Mouse (Mus musculus) kidney, adult 11 months (tissue): ENCODE results near the gene Traip.

ENCODE experiments used
- DNase-seq: peaks from one replicate; pipeline ENCODE4 v3.0.0; 2022

The Traip gene

DNA sequence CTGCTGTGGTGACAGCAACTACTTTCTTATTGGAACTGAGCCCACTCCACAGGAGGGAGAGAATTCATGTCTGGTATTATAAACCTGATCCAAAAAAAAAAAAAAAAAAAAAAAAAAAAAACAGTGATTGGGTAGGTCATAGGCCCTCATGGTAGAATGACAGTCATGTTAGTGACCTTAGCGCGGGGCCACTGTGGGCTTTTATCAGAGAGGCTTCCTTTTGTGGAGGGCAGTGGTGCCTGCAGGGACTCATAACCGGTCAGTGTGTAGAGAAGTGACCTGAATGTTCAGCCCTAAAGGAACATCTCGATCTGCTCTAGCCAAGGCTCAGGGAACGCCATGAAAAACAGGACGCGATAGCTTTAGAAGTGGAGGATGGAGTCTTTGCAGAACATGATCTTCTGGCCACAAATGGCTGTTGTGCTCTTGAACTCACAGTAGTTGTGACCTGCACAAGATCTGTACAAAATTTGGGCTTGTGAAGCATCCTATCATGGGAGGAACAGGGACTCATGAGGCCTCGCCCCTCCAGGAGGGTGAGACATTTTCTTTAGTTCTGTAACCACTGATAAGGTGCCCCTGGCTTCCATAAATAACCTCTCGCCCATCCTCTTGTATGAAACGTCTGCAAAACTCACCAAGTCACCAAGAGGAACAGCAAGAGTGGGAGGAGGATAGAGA, 24.7 kb downstream of the Traip start:
- no peak for DNase-seq

DNA sequence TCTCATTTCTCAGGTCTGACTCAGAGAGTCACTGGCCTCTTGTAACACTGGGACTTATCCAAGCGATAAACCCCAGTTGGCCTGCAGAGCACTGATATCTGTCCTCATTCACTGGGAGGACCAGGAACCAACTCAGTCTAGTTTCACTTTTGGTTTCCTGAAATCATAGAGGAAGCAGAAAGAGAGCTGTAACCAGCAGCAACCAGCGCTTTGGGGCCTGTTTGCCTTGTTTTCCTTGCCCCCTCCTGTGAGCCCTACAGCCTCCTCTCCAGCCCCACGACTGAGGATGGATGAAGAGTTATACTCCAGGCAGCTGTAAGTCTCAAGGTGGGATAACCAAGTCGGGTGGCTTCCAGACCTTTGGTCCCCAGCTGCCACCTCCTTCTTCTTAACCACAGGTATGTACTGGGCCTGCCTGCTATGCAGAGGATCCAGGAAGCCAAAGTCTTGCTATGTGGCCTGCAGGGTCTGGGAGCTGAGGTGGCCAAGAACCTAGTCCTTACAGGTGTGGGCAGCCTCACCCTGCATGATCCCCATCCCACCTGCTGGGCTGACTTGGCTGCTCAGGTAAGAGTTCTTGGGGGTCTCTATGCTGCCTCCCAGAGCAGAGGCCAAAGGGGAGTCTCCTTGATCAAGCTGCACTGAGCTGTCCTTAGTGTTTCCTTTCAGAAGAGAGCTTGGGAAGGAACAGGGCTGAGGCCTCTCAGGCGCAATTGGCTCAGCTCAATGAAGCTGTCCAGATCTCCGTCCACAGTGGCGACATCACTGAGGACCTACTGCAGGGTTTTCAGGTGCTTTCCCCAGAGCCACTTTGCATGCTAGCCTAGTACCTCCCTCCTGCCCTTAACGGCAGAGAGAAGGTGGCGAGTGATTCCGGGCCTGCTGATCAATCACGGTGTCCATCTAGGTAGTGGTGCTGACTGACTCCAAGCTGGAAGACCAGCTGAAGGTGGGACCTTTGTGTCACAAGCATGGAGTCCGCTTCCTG, 25.8 kb downstream of the Traip start, which contains the start of gene Uba7:
Uba7 (plus strand) TSS at position 107 of the 988 bp plus-strand sequence.
- peak; percentile 34 for DNase-seq

DNA sequence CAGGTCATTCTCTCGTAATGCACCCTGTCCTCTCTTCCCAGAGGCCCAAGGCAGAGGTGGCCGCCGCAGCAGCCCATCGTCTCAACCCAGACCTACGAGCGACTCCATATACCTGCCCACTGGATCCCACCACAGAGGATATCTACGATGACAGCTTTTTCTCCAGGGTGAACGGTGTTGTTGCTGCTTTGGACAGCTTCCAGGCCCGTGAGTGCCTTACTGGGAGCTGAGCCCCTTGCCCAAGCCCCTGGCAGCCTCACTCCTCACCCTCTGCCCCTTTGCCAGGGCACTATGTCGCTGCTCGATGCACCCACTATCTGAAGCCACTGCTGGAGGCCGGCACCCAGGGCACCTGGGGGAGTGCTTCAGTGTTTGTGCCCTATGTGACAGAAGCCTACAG, 28.9 kb downstream of the Traip start:
- no peak for DNase-seq

DNA sequence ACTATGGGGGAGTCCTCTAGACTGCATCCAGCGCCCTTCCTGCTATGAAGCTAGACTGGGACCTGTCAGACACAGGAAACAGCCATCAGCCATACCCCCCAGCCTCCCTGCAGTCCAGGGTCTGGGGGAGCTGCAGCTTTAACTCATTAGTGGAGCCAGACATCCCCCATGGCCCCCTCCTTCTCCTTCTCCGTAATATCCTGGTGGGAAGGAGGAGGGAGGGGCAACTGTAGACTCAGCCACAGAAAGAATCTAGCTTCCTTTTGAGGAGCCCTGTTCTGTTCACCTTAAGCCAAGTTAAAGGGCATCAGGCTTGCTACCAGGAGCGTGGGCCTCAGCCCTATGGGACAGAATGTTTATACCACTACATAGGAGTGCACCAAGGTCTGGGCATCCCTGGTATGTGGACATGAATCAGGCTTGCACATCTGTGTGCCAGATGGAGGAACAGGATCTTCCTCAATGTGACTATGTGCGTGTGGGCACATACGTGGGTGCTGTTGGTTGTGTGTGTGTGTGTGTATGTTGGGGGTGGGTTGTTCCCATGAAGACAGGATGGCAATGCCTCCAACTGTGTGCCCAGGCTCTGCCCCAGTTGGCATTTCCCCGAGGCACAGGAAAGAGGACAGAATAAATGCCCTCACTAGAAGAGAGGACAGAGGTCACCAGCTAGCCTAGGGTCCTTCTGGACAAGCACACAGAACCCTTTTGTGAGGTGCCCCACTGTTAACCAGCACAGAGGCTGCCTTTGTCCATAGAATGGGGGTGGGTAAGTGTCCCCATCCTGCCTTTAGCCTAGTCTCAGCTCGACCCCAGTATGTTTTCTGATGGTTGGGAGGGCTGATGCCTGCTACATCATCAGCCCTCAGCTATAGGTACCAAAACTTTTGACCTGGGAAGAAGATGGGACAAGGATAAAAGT, 32.0 kb downstream of the Traip start:
- no peak for DNase-seq

DNA sequence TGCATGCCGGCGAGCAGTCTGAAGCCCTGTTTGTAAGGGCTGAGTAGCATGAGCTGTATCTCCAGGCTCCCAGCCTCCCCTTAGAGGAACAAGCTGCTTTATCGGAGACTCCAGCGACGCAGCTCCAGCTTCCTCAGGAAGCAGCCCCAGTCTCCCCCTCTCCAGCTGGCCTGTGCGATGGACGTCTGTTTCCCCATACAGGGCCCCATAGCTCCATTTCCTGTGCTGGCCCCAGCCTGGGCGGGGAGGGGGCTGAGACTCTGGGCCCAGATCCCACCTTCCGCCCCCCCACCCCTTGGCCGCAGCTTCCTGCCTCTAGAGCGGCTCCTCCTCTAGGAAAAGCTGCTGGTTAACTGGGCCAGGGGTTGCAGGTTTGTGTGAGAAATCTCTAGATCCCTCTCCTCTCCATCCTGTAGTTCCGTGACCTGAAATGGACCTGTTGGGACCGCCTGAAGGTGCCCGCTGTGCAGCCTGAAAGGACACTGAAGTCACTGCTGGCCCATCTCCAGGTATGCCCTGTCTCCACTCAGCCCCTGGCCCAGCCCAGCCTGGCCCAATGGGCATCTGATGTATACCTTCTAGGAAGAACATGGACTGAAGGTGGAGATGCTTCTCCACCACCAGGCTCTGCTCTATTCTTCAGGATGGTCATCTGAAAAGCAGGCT, 32.9 kb downstream of the Traip start, which contains the start of gene Gm20661:
Gm20661 (plus strand) TSS at position 378 of the 666 bp plus-strand sequence.
- peak; percentile 76 for DNase-seq

DNA sequence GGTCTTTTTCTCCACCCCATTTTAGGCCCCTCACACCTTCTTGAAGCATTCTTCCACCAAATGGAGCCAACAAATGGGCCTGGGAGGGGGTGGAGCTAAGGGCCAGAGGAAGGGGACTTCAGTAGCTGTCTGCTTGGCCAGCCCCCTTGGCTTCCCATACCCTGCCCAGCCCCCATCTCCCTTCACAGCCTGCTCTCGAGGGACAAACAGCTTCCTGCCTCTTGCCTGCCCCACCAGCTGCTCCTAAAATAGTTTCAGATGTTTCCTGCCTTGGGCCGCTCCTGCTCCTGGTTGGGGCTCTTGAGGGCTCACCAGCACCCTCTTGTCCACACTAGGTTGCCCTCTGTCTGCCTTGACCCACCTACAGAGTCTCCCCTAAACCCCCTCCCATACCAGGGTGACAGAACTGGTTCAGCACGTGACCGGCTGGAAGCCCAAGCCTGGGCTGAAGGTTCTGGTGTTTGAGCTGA, 33.5 kb downstream of the Traip start:
- peak; percentile 89 for DNase-seq

DNA sequence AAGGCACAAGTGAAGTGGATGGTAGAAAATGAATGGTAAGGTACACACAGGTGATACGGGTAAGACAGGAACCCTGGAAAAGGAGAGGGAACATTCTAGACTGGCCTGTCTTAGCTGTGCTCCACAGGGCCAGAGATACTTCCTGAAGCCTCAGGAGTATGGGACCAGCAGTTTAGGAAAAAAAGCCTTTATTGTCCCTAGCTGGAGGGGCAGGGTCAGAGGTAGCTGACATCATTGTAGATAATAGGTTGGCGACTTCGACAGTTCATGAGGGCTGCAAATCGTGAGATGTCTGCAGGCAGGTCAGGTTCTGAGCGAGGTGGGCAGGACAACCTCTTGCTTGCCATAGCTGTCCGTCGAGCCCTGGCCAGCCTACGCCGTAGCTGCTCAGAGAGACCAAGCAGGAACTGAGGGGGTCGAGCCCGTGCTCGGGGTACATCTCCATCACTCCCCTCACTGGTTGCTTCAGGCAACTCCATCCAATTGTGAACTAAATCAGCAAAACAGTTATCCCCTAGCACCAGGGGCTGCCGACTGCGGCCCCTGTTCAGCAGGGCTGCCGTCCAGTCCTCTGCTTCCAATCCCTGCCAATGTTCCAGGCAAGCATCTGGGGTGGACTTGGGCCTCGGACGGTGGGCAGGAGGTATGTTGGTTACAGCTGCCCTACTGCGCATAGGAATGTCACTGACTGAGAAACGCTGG, 34.3 kb downstream of the Traip start:
- no peak for DNase-seq

DNA sequence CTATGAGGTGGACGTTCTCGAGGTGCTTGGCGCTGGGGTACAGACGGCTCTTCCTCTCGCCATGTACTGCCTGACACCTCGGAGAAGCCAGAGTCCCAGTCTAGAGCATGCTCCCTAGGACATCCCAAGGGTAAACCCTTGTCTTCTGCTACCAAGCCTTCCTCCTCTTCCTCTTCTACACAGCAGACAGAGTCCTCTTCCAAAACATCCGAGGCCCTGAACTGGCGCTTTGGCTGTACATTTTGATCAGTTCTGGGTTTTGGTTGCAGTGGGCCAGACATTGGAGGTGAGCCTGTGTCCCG, 34.8 kb downstream of the Traip start:
- no peak for DNase-seq

DNA sequence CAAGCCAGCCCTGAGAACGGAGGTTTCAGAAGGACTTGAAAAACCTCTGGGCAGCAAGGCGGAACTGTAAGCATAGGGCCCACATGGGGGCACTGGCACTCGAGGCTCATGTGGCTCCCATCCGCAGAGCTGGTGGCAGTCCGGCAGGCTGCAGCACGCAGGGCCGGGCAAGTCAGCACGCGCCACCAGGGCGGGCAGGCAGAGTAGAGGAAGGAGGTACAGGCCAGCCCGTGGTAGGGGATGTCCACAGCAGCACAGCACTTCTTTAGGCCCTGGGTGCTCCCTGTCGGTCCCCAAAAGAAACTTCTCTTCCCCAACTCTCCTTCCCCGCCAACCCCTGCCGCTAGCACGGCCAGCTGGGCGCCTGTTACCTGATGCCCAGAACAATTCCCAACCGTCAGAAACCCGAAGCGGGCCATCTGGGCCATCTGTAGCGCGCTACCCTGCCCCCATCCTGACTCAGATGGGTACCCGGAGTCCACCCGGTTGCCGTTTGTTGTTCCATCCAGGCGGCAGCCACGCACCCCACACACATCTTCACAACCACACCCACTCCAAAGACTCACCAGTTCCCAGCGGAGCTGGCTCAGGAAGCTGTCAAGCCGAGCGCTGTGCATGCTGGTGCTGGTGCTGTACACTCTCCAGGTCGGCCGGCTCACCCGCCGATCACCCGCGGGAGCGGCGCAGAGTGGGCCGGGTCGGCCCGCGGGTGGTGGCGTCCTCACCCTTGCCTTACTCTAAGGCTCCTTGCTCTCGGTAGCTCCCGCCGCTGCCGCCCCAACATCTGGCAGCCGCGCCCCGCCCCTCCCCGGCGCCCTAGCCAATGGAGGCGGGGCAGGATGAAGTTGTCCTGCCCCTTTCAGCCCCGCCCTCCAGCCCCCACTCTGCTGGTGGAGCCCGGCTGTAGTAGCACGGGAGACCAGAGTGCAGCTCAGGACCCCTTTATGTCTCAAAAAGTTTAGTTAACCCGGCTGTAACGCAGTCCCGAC, 35.5 kb downstream of the Traip start, which contains the start of gene Inka1:
Inka1 (minus strand) TSS at position 749 of the 989 bp plus-strand sequence.
- peak; percentile 81 for DNase-seq

DNA sequence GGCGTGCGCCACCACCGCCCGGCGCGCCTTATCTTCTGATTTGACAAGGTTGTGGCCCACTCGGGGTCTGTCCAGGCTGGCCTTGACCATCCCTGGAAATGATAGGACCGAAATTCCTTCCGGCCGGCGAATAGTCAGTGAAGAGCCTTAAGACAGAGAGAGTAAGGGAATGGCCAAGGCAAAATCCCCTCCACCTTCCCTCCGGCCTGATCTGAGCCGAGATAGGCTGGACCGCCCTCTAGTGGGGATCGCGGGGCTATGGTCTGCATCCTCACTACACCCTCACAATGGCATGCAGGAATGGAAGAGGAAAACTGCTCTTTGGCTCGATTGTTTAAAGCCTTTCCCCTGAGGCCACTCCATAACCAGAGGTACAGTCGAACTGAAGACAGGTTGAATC, 36.4 kb downstream of the Traip start:
- peak; percentile 73 for DNase-seq

DNA sequence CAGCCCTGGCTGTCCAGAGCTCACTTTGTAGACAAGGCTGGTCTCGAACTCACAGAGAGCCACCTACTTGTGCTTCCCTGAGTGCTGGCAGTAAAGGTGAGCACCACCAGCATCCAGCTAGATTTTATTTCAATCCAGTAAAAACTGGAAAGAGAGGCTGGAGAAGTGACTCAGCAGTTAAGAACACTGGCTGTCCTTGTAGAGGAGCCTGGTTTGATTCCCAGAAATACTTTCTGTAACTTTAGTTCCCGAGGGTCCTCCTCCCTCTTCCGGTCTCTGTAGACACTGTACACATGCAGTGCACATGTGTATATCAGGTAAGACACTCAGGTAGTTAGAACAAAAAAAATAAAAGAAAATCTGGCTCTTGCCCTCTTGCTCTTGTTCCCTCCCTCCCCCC, 38.0 kb downstream of the Traip start:
- no peak for DNase-seq

DNA sequence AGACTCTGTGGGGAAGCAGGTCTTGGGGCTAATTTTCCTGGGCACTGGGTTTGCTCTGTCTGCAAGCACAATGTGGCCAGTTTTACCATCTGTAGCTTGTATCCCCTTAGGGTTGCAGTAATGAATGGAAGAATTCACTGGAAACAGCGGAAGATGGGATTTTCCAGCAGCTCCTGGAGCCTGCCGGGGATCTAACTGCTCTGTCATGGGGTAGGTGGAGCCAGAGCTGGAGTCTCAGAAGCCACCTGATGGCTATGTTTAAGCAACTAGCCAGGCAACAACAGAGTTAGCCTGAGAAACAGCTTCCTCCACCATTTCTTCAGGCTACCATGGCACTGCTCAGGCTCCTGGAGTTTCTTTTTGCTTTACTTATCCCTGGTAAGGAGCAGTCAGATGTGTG, 42.3 kb downstream of the Traip start, which contains the start of gene Cdhr4:
Cdhr4 (plus strand) TSS at position 301 of the 400 bp plus-strand sequence.
- DNase-seq = no peak

DNA sequence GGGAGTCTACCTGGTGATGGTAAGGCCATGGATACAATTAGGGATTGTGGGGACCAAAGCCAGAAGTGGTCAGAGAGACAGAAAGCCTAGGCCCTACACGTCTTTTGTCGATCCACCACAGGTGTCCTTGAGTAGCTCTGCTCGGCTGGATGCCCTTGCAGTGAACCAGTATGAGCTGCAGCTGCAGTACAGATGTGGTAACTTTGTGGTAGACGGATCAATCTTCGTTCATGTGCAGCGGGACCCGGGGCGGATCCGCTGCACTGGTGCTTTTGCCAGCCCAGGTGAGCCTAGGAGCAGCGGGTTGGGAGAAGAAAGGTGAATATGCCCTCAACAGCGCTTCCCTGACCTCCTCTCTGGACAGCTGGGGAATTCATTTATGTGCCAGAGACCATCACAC, 43.1 kb downstream of the Traip start:
- no peak for DNase-seq

DNA sequence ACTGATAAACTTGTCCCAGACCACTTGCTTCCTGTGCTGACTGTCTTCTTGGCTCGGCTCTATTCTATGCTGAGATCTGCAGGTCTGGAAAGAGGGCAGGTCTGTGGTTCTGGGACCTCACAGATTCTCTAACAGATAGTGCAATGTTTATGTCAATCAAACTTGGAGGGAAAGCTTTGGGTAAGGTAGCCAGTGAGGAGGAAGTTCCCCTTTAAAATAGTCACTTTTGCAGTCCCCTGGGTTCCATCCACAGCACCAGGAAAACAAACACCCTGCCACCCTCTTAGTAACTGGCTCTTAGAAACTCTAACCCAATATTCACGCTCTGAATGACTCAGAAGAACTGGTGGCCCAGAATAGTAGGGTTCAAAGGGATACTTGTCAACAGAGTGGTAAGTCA, 44.5 kb downstream of the Traip start:
- DNase-seq = no peak

DNA sequence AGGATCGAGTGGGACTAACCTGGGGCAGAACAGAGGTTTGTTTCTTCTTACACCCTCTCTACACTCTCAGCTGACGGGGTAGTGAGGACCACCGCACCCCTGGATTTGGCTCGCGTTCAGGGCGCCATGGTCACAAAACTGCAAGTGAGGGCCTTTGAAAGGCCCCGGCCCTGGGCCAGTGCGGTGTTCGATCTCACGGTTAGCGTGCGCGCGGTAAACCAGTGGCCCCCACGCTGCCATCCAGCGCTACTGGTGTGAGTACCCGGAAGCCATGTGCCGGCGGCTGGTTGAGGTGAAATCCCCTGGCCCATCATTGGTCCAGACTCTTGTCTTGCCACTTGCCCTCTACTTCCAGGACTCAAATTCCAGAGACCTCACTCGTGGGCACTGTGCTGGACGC, 45.6 kb downstream of the Traip start:
- DNase-seq = no peak

DNA sequence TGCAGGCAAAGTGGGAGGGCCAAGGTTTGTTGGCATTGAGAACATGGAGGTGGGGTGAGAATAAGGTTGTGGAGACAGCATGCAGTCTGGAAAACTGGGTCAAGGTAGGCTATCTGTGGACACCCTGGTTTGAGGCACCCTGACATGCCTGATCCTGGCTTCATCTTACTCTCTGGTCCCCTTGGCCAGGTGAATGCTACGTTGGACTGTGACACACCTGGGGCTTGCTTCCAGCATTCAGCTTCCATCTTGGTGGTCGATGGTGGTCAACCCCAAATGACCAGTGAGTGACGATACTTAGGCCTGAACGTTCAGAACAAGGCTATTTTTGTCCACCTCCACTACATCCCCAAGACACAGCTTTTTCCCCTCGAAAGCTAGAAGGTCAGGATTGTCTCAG, 46.1 kb downstream of the Traip start, which contains the start of gene Gm20662:
Gm20662 (plus strand) TSS at position 301 of the 400 bp plus-strand sequence.
- DNase-seq = no peak

DNA sequence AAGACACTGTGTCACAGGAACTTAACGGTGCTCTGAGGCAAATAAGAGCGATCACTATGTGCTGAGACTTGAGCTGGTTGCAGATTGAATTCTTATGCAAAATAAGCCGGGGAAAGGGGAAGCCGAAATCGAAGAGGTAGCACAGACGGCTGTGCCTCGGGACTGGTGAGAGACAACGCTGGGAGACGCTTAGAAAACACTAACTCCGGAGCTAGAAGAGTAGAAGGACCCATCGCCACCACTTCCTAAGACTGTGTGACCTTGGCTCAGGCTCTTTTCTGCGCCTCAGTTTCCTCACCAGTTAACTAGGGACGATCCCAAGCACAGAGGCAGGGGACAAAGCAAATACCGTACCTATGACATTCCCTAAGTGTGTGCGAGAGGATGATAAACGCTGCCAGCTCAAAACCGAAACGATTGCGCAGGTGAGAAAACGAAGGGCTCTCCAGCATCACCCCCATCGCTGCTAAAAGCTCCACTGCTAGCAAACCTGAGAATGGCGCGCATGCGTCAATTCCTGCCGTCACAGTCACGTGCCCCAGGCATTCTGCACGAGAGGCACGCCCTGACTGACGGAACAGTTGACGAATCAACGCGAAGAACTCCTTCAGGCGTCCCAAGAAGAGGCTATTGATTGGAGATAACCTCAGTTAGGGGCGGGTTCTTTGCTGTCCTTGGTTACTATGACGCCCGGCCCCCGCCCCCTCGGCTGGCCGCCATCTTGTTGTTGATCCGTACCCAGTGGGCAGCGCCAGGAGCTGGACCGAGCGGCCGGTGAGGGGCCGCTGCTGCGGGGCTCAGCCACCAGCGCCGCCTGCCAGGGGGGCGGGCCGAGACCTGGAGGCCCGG, 52.2 kb downstream of the Traip start, which contains the start of gene Ip6k1:
Ip6k1 (plus strand) TSS at position 580 of the 849 bp plus-strand sequence.
- DNase-seq = peak; percentile 100

DNA sequence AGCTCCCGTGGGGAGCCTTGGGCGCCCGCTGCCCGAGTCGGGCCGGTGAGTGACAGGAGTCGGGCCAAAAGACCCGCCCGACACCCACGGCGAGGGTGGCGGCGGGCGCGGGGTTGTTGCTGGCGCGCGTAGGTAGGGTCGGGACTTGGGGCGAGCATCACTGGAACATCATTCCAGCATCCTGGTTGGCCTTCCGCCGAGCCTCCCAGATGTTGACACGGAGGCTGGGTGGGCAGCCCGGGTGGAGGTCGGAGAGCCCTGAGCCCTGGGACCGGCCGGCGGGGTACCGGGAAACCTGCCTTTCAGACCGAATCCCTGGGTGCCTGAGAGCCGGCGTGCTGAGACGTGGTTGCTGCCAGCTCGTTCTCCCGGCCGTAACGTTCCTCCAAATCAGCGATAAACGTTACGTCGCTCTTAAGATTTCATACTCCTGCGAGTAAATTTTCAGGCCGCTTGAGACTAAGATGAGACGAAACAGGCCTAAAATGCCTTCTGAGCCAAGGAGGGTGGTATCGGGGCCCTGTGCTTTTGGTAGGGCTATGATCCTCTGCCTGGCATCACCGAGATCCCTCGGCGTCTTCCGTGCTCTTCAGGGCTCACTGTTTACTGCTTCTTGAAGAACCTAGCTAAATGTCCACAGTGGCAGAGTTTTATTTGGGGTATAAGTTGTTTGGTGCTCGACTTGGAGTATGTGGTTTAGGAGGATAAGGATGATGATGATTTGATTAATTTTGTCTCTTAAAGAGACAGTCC, 53.0 kb downstream of the Traip start:
- DNase-seq = no peak
